26 mouse cellular contexts compared by ENCODE assay signal in genomic region chr4:55498621-55499020, GRCm38 (mm10).
"Had no signal": no experiment of that assay in that cellular context is flagged by ENCODE, and none has a peak within 500 bp of the region (broad histone marks: within the 10 kb centered on the region; RNA-seq: fewer than 3 reads in every experiment).

No protein-coding gene starts in this region.

- H3K27me3 ChIP-seq: heart, embryonic 12.5 days; hindbrain, embryonic 12.5 days; intestine, embryonic 15.5 days; kidney, embryonic 15.5 days; limb, embryonic 12.5 days; liver, embryonic 13.5 days; liver, embryonic 15.5 days had no signal

- H3K9me3 ChIP-seq: heart, embryonic 10.5 days; heart, embryonic 12.5 days; hindbrain, embryonic 10.5 days; hindbrain, embryonic 12.5 days; intestine, embryonic 15.5 days; kidney, embryonic 15.5 days; limb, embryonic 10.5 days; limb, embryonic 12.5 days; liver, embryonic 13.5 days; liver, embryonic 15.5 days had no signal

- H3K4me2 ChIP-seq: heart, embryonic 12.5 days; hindbrain, embryonic 12.5 days; hindbrain, embryonic 14.5 days; intestine, embryonic 15.5 days; kidney, embryonic 15.5 days; limb, embryonic 12.5 days; liver, embryonic 11.5 days; liver, embryonic 13.5 days; liver, embryonic 15.5 days had no signal

- H3K36me3 ChIP-seq: heart, embryonic 10.5 days; heart, embryonic 12.5 days; hindbrain, embryonic 10.5 days; hindbrain, embryonic 12.5 days; intestine, embryonic 15.5 days; kidney, embryonic 15.5 days; limb, embryonic 10.5 days; limb, embryonic 12.5 days; liver, embryonic 13.5 days; liver, embryonic 15.5 days had no signal

- H3K4me1 ChIP-seq: heart, embryonic 10.5 days; hindbrain, embryonic 10.5 days; hindbrain, embryonic 12.5 days; intestine, embryonic 15.5 days; kidney, embryonic 15.5 days; limb, embryonic 10.5 days; limb, embryonic 12.5 days; liver, embryonic 13.5 days; liver, embryonic 15.5 days had no signal

- H3K4me3 ChIP-seq: gastrocnemius, adult 2 months; heart, embryonic 10.5 days; heart, embryonic 12.5 days; hindbrain, embryonic 10.5 days; hindbrain, embryonic 12.5 days; intestine, embryonic 15.5 days; kidney, embryonic 15.5 days; layer of hippocampus, adult 2 months; left cerebral cortex, adult 2 months; limb, embryonic 10.5 days; limb, embryonic 12.5 days; liver, embryonic 13.5 days; liver, embryonic 15.5 days had no signal

- ATAC-seq: hindbrain, embryonic 16.5 days; inflammation-experienced regulatory T-cells, adult 6 months; intestine, embryonic 15.5 days; intestine, postnatal 0 days; liver, postnatal 0 days had no signal

- DNase-seq: gastrocnemius, adult 2 months; gastrocnemius, postnatal 10 days; gastrocnemius, postnatal 25 days; heart, adult 18-20 months; heart, postnatal 10 days; heart, postnatal 4 days; kidney, postnatal 4 days; liver; liver, embryonic 13.5 days; liver, postnatal 0 days had no signal

- H3K27ac ChIP-seq: gastrocnemius, adult 2 months; heart, embryonic 10.5 days; hindbrain, embryonic 10.5 days; hindbrain, embryonic 12.5 days; hindbrain, embryonic 14.5 days; intestine, embryonic 15.5 days; kidney, embryonic 15.5 days; layer of hippocampus, adult 2 months; left cerebral cortex, adult 2 months; limb, embryonic 10.5 days; limb, embryonic 12.5 days; liver, embryonic 13.5 days; liver, embryonic 15.5 days had no signal

- H3K9ac ChIP-seq: heart, embryonic 12.5 days; hindbrain, embryonic 12.5 days; hindbrain, embryonic 14.5 days; intestine, embryonic 15.5 days; kidney, embryonic 15.5 days; limb, embryonic 12.5 days; liver, embryonic 13.5 days; liver, embryonic 15.5 days; liver, postnatal 0 days had no signal
